Mouse (Mus musculus) induced T-regulatory cell, adult 2 months (primary cell): ENCODE data around the gene Card10.

Source experiments
- DNase-seq: peaks from one replicate; pipeline ENCODE4 v3.0.0-alpha.2; 2012; ENCODE audit warnings: low read depth

The Card10 gene

DNA sequence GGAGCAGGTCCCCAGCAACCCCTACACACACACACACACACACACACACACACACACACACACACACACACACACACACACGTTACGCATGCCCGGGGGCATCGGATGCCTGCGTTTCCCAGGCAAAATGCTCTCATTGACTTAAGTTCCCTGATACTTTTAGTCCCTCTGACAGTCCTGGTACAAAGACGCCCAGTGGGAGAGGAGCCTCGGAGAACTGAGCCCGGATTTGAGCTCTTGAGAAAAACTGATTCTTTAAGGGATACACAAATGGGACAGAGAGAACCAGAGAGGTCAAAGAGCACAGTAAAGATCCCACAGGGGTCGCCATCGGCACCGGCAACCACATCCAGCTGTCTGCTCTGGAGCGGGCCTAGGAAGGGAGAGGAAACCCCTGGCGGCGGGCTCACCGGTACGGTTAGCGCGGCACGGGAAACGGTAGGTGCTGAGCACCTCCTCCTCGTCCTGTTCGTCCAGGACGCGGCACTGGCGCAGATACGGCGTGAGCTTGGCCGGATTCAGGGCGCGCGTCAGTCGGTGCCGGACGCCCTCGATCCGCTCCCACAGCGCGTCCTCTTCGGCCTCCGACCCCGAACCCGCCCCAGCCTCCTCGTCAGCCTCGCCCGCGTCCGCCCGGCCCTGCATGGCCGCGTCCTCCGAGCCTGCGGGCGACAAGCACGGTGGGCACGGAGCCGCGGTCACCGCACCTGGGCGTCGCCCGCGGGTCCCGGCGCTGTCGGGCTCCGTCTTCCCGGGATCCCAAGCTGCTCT lies 686 bp downstream of the Card10 start:
- DNase-seq = peak; percentile 60

DNA sequence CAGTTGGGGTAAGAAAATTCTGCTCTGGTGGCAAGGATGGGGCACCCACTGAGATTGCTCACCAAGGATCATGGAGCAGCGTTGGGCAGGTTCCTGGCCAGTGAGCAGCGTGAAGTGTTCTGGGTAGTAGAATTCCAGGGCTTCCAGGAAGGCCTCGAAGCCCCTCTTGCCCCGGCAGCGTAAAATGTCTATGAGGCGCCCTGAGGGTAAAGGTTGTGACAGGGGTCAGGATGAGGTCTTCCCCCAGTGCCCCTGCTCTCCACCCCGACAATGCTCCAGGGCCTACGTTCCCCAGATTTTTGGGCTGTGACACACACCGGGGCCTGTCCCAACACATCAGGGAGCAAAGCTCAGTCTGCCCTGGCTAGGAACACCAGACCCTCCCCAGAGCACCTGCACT lies 1.3 kb downstream of the Card10 start:
- DNase-seq = no peak

DNA sequence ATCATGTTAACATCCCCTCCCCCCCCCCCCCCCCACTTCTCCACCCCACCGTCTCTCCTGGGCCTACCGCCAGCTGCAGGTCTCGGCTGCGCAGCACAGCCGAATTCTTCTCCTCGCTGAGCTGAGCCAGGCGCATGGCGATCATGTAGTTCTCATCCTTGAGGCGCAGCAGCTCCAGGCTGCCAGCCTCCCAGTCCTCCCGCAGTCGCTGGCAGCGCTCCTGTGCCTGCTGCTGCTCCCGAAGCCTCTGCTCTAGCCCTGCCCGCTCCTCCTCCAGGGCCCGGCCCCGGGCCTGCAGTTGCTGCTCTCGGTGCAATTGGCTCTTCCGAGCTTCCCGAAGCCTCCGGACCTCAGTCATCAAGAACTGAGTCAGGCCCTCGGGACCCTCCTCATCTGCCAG lies 3.8 kb downstream of the Card10 start:
- no peak for DNase-seq

DNA sequence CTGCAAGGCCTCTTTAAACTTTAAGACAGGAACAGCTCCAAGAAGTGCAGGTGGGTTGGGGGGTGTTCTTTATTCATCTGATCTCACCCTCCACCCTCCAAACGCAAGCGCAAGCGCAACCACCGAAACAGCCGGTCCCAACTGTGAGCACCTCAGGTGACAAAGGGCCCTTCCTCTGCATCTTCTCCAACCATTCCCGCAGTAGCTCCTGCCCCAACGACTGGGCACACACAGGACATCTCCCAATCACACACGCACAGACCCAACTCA lies 5.8 kb downstream of the Card10 start:
- no peak for DNase-seq

DNA sequence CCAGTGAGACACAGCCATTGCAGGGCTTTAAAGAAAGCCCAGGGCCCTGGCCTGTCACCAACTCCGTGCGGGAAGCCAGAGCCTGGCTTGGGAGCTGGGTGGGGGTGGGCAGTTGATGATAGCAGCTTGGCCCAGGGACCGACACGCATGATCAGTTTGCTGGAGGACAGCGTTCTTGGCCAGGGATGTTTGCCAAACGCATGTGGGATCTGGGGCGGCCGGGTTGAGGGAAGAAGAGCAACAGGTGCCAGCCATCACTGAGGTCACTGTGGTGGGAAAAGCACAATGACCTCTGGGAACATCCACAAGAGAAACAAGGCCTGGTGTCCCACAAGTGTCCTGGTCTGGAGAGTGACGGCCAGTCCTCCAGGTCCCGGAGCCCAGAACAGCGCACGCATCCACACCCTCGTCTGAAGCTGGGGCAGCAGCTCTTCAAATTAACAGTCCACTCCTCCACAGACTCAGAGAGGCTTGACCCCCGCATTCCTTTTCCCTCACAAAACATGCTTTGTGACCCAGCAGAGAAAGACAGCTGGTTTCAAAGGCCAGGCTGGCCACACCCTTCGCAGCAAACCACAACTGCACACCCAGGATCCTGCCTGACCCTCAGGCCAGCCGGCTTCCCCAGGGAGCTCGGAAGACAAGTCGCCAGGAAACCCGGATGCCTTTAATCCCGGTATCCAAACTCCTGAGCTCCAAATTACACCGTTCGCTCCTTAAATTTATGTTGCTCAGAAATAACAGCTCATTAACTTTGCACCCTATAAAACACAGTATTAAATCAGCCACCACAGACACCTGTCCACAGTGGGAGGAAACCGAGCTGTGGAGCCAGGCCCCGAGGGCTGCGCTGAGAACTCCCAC lies 6.4 kb downstream of the Card10 start:
- DNase-seq = no peak

DNA sequence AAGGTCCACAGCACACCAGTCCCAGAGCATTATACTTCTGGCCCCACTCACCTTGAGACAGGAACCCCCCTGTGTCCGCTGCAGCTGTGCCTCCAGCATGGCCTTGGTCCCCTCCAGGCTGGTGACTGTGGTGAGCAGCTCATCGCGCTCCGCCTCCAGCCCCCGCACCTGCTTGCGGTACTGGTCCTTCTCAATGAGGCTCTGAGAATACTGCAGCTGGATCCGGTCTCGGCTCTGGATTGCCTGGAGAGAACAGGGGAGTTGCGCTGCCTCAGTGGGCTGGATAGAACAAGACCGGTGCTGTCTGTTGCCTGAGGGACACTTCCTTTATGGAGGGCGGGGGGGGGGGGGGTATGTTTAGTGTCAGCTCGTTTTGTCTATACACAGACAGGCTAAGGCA lies 11.9 kb downstream of the Card10 start:
- no peak for DNase-seq

DNA sequence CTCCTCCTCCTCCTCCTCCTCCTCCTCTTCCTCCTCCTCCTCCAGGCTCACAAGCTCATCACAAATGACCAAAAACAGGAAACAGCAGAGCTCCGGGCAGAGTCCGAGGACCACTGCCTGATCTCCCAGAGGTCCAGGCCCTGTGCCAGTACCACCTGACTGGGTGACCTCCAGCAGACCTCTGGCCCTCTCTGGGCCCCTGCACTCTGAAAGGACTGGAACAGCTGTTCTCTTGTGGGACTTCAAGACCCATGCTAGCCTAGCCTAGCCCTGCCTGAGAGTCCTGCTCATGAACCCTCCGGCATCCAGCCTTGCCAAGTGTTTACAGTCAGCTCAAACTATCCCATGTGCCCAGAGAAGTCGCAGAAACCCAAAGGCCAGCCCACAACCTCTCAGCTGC lies 12.4 kb downstream of the Card10 start:
- DNase-seq = no peak

DNA sequence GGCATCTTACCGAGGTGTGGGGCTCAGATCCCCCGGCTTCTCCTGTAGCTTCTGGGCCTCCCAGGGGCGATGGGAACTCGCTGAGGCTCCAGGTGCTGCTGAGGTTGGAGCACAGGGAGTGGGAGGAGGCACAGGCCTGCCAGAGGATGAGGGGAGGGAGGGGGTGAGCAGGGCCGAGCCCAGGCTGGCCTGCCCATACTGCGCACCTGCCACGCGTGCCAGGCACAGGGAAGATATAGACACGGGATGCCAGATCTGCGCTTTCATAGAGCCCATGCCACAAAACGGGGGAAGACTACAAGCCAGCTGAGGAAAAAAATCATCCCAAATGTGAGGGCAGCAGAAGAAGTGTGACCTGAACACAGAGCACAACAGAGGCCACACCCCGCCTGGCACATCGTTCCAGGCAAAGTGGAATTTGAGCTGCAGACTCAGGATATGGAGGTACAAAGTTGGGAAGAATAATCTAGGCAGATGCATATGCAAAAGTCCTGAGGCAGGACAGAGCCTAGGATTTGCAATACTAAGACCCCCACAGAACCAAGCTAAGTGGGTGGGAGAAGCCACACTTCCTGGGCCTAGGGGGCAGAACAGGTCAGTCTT lies 13.0 kb downstream of the Card10 start:
- no peak for DNase-seq

DNA sequence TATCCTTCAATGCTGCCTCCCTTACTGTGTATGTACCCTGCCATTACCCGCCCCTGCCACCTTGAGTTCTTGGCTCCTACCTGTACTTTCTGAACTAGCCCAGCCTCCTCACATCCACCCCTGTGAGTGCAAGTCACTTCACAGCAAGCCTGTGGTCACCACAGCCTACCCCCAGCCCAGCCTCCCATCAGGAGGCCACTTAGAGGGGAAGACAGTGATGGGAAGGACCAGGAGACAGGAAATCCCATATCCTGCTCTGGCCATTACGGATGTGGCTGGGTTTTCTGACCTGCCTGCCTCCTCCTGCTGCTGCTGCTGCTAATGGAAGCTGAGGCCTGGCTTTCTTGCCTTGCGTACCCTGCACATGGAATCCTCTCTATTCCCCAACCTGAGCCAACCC lies 14.8 kb downstream of the Card10 start:
- no peak for DNase-seq

DNA sequence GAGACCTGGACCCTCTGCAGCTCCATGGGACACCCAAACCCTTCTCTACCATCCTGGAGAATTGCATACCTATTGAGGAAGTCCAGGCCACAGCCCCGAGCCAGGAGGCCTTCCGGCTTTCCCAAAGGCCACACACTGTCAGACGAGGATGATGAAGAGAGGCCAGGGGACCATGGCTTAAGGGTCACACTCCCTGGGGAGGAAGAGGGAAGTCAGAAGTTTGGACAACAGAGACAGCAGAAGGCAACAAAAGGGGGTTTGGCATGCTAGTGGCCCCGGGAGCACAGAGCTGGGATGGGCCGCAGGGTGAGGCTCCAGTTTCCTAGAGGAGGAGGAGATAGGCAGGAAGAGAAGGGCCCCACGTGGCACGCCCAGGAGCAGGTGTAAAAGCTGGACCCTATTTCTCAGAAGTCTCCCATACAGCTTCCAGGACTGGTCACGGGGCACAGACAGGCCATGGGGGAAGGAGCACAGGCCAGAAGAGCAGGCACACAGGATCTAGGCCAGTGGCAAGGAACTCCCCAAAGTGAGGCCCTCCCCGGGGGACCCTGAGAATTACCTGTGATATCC lies 15.5 kb downstream of the Card10 start:
- no peak for DNase-seq

DNA sequence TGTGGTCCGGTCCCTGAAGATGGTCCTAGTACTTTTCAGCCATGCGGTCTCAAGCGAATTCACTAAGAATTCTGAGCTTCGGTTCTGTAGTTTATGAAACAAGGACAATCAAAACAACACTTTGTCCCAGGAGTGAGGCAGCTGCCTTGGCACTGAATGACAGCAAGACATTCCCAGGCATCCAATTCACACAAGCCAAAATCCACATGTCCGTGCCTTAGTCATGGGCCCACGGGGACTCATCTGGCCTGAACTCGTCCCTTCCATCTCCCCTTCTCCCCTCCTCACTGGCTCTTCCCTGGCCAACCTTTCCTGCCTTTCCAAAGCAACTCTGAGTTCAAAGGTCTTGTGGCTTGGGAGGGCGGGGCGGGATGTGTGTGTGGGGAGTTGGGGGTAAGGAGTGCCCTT lies 16.4 kb downstream of the Card10 start:
- no peak for DNase-seq

DNA sequence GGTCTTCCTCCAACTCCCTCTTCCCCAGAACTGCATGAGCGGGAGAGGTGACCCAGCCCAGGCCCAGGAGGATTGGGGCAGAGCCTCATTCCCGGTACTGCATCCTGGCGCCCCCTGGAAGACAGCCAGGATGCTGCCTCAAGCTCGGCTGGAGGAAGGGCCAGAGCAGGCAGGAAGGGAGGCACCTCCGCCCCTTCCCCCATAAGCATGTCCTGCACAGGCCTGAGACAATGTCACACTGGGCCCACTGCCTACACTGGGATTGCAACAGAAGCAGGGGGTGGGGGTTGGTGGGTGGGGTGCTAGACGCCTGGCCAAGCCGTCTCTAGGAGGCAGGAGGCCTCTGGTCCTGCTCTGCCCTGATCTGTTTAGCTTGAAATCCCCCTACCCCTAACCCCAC lies 16.9 kb downstream of the Card10 start:
- DNase-seq = no peak

DNA sequence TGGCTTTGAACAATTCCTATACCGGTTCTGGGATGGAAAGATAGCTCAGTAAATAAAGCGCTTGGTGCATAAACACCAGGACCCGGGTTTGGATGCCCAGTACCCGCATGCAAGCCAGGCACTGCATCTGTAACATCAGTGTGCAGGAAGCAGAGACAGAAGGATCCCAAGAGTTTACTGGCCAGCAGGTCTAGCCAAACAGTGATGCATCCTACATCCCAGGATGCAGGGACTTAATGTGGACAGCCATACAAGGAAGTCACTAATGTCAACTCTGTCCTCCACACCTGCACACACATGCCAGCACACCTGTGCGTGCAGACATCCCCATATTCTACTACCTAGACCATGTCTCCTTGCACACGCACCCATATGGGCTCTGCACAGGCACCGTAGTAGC lies 17.6 kb downstream of the Card10 start:
- no peak for DNase-seq

DNA sequence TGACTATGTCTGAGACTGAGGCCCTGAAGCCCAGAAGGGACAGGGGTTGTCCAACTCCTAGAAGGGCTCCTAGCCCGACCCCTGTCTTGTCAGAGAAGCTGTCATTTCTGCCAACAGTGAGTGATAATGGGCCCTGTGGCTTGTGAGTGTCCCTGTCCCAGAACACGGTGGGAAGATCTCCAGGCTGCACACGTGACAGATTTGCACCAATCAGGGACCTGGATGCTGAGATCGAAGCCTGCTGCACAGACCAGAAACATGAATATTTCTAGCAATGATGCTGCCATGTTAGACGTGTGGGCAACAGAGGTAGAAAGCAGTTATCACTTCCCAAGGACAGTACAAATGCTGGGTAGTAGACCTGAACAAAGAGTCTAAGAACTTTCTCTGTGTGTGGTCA lies 18.3 kb downstream of the Card10 start:
- DNase-seq = no peak

DNA sequence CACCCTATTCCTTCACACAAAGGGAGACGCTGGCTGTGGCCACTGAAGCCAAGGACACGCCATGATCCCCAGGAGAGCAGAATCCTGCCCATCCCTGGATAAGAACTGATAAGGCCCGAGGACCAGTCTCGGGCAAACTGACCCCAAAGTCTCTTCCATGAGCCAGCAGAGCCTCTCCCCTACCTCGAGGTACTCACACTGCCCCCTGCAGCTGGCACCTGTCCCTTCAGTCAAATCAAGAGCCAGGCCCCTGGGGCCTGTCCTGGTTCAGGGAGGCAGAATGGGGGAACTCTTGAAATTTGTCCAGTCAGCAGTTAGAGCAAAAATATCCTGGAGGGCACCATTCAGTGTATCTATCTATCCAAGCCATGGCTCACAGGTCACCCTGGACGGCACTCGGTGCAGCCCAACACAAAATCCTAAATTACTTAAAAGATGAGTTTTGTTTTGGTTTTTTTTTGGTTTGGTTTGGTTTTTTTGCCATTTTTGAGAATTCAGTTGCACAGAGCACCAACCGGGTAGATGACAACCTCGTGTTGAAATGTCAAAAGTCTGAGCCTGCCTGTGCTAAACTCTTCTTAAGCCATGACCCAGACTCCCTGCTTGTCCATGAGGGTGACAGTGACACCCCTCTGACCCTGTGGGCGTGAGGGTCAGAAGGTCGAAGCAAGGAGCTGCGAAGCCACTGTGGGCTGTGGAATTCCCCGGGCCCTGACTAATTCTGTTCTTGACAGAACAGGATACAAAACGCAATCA lies 20.3 kb downstream of the Card10 start:
- peak; percentile 24 for DNase-seq

DNA sequence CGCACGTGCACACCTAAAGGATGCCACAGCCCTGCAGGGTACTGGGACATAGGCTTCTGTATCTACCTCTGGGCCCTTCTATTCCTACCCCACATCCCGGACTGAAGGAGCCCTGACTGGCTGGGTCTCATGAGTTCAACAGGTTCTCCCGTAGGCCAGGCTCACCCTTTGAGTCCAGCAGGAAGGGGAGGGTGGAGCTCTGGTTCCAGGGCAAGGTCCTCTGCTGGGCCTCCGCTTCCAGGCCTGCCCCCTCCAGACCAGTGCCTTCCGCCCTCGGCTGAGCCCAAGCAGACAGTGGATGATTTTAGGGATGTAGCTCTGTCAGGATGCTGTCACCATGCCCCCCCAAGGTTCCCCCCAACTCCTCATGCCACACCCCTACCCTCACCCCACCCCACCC lies 21.9 kb downstream of the Card10 start:
- DNase-seq = no peak

DNA sequence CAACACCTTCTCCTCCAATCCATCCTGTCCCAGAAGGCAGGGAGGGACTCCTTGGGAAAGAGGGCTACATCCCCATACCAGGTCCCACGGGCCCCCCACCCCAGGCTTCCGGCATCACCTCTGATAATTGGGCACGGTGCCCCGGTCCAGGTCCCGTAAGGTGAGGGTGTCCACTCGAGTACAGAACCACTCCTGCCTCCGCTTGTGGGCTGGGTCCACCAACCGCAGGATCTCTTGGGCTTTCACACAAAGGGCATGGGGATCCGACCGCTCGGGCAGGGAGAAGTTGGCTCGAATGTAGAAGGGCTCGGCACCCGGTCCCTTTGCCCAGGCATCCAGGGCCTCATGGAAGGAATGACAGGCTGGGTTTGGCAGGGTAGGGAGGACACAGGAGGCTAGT lies 22.5 kb downstream of the Card10 start:
- no peak for DNase-seq

DNA sequence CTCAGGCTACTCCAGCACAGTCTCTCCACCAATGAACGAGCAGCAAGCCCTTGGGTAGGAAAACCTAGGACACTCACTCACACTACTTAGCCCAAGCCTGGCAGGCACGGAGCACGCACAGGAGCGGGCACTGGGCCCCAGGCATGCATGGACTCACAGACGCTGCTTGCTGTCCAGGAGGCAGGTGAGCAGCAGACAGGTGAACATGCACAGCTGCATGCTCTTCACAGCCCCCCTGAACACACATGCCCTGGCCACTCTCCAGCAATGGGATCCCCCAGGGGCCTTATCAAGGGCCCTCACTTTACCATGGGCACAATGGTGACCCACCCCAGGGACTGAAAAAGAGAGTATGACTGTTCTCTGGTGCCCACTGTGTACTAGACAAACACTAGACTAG lies 23.2 kb downstream of the Card10 start:
- DNase-seq = no peak

DNA sequence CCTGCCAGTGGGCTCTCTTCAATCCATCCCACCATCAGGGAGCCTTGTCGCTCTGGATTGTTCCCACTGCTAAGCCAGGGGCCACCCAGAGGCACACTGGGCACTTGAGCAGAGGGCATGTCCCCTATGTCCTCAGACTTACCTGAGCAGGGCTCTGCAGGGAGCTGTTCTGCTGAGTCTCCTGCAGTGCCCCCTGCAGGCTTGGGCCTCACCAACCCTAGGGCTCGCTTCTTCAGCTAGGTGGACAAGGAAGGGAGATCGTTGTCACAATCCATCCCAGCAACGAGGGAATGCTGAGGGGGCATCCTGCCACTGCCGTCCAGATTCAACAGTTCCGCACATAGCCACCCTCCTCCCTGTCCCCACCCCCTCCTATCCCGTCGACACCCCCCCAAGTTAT lies 23.6 kb downstream of the Card10 start:
- peak; percentile 47 for DNase-seq

DNA sequence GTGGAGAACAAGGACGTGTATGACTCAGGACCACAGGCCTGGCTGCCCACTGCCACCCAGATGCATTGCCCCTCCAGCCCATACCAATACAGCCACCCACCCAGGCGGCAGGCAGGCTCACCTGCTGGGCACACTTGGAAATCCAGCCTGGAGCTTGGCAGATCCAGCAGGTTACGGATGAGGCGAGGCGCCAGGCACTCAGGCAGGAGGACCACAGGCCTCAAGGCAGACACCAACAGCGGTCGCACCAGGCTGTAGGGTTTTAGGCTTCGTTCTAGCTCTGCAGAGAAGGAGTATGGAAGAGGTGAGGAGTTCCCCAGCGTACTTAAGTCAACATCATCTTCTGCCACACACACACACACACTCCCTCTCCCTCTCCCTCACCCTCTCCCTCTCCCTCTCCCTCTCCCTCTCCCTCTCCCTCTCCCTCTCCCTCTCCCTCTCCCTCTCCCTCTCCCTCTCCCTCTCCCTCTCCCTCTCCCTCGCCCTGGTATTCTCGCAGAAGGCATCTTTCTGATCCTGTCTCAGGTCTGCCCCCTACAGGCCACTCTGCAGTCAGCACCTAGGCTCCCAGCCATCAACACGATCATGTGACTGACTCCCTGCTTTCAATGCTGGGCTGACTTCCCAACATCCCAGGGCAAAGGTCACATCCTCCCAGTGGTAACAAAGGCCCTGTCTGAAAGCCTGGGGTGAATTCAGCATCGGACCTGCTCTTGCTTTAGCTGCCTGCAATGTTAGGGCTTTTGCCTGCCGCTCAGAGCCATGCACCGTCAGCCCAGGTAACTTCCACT lies 24.6 kb downstream of the Card10 start:
- DNase-seq = peak; percentile 84

DNA sequence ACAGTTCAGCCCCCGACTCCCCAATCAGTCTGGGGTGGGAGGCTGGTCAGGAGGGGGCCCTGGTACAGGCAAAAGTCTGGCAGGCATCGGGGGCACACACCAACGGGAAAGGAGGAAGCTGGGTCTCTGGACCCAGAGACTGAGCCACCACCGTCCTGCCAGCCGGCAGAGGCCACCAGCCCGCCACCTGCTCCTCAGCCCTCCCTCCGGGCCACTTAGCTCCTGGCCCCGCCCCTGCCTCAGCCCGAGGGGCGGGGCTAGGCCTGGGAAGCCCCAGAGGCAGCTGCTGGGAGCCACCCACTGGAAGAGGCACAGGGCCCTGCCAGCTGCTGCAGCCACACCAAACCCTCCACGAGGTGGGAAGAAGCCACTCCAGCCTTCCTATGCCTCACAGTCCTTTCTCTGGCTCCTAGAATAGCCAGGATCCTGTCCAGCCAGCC lies 29.5 kb downstream of the Card10 start, which contains the start of gene Mfng:
Gene Mfng, minus strand, starts transcription at position 186 of the 440 bp plus-strand sequence.
- DNase-seq = peak; percentile 95
